Mouse (Mus musculus) liver, embryonic 14.5 days (tissue): ENCODE results near the gene Olfr12. TPM values are rescaled to one million over a fixed set of nuclear protein-coding genes. Genes with fewer than 3 reads are reported as not detected.

Source experiments
- ATAC-seq: fragments of 200-750 bp; cut with Nextera tagmentation; 2 replicates; pipeline ENCODE4 v1.8.0; 2017; ENCODE audit warnings: moderate number of reproducible peaks, mild to moderate bottlenecking, moderate library complexity; ENCODE audit not compliant: insufficient read depth
- DNase-seq, 3 experiments: peaks; one replicate each; pipeline ENCODE4 v3.0.0-alpha.2; 2012 to 2013; ENCODE audit warnings: low read depth in 3 of 3, low spot score in 3 of 3
- H3K27ac ChIP-seq: fragments of 300-500 bp; sonication (generic); 2 replicates; pipeline ENCODE4 v1.5.1; 2014; ENCODE audit warnings: moderate library complexity, mild to moderate bottlenecking, control low read depth, inconsistent platforms
- H3K27me3 ChIP-seq: fragments of 300-500 bp; sonication (generic); 2 replicates; pipeline ENCODE4 v1.6.1; 2014; ENCODE audit warnings: mild to moderate bottlenecking, low read length, moderate library complexity; ENCODE audit not compliant: control insufficient read depth, insufficient read depth
- H3K36me3 ChIP-seq: fragments of 300-500 bp; sonication (generic); replicated peaks from 2 replicates; pipeline ENCODE4 v1.6.1; 2014; ENCODE audit warnings: low read depth; ENCODE audit not compliant: control insufficient read depth, insufficient read depth
- H3K4me1 ChIP-seq, 2 experiments: fragments of 200-500 bp in 1 of 2; fragments of 300-500 bp in 1 of 2; sonication (generic) in 1 of 2; replicated peaks; 2 replicates each; pipeline ENCODE4 v1.6.1; 2012 to 2014; ENCODE audit warnings: antibody characterized with exemption in 1 of 2, inconsistent platforms in 1 of 2, low read length in 1 of 2; ENCODE audit not compliant: control insufficient read depth in 2 of 2, insufficient read depth in 2 of 2
- H3K4me2 ChIP-seq: fragments of 300-500 bp; sonication (generic); 2 replicates; pipeline ENCODE4 v1.6.1; 2014; ENCODE audit warnings: low read depth, mild to moderate bottlenecking, control low read depth, moderate library complexity
- H3K4me3 ChIP-seq, 2 experiments: fragments of 200-500 bp in 1 of 2; fragments of 300-500 bp in 1 of 2; sonication (generic) in 1 of 2; 2 replicates each; pipeline ENCODE4 v1.5.1; 2012 to 2014; ENCODE audit warnings: low read depth in 2 of 2, low read length in 2 of 2, mild to moderate bottlenecking in 2 of 2, control low read depth in 1 of 2, inconsistent platforms in 1 of 2, moderate library complexity in 1 of 2; ENCODE audit not compliant: insufficient read depth in 1 of 2
- H3K9ac ChIP-seq: fragments of 300-500 bp; sonication (generic); replicated peaks from 2 replicates; pipeline ENCODE4 v1.6.1; 2014; ENCODE audit warnings: mild to moderate bottlenecking, control low read depth, moderate library complexity
- H3K9me3 ChIP-seq: fragments of 300-500 bp; sonication (generic); 2 replicates; pipeline ENCODE4 v1.6.1; 2016; ENCODE audit warnings: low read length, mixed read lengths; ENCODE audit not compliant: control insufficient read depth
- CTCF ChIP-seq: IDR thresholded peaks from 2 replicates; pipeline ENCODE4 v1.5.1; 2016; ENCODE audit warnings: antibody characterized with exemption, low read depth, control low read depth
- EP300 ChIP-seq: IDR thresholded peaks from 2 replicates; pipeline ENCODE4 v1.6.1; 2016; ENCODE audit warnings: antibody characterized with exemption, low read depth
- WGBS: fragments of 180-500 bp; shearing (Covaris S2); extraction: QIAGEN DNeasy Blood & Tissue Kit; methylation state at CpG from one replicate; pipeline ENCODE4 v1.1.7; 2014; ENCODE audit not compliant: insufficient replicate concordance; 5-methylcytosine and 5-hydroxymethylcytosine counted together
- polyA plus RNA-seq, 2 experiments: library from polyadenylated mRNA; depleted of rRNA in 1 of 2; stranded (reverse) in 1 of 2; unstranded in 1 of 2; fragments of >200 nt; fragmentation: Nextera tagmentation in 1 of 2; extraction: Ambion mirVana in 1 of 2; gene quantifications; 2 replicates each; pipeline versions ENCODE4 v1.2.1 to v1.2.3; 2012 to 2014

Gene Olfr12
- polyA plus RNA-seq, 2 experiments: not detected

GRCm38 (mm10) chr1:92634569-92634968, 17.0 kb downstream of the Olfr12 start:
- H3K27ac ChIP-seq: no peak overlapping the region
- H3K27me3 ChIP-seq: no peaks in the 10 kb centered on the region
- no peak overlapping the region for H3K9ac ChIP-seq
- H3K36me3 ChIP-seq: no peaks in the 10 kb centered on the region
- no peak overlapping the region for H3K4me2 ChIP-seq
- H3K9me3 ChIP-seq: no peaks in the 10 kb centered on the region
- ATAC-seq (no peak), DNase-seq (no peak)
- no peak overlapping the region for H3K4me3 ChIP-seq
- TF ChIP-seq EP300: no peak
- 61% methylated on average over 1 of the region's 1 CpGs for WGBS
- no peaks in the 10 kb centered on the region for H3K4me1 ChIP-seq

- Histone ChIP-seq H3K36me3 (no peaks in the 10 kb centered on the region), H3K4me2 (no peak overlapping the region), H3K9me3 (no peaks in the 10 kb centered on the region), H3K27ac (no peak overlapping the region), H3K27me3 (no peaks in the 10 kb centered on the region), H3K4me3 (no peak overlapping the region), H3K9ac (no peak overlapping the region), H3K4me1 (no peaks in the 10 kb centered on the region)
- no peak for ATAC-seq
- DNase-seq: no peak
- WGBS: 81% methylated on average over 4 of the region's 4 CpGs
- TF ChIP-seq CTCF (no peak), EP300 (no peak)
Observed at GRCm38 (mm10) chr1:92634976-92635599, 17.5 kb downstream of the Olfr12 start.

GRCm38 (mm10) chr1:92636015-92636414, 18.4 kb downstream of the Olfr12 start:
- no peak overlapping the region for H3K4me3 ChIP-seq

GRCm38 (mm10) chr1:92636676-92637075, 19.1 kb downstream of the Olfr12 start:
- Histone ChIP-seq H3K4me1 (peaks cover 0 to 7% of the 10 kb centered on the region in 2 experiments; a peak in 2 of 4 replicates), H3K9ac (no peak overlapping the region), H3K27me3 (no peaks in the 10 kb centered on the region), H3K36me3 (no peaks in the 10 kb centered on the region), H3K4me2 (no peak overlapping the region), H3K9me3 (no peaks in the 10 kb centered on the region), H3K4me3 (no peak overlapping the region), H3K27ac (no peak overlapping the region)
- ATAC-seq (no peak), DNase-seq (no peak)
- 84% methylated on average over 11 of the region's 11 CpGs for WGBS
- no peak for TF ChIP-seq CTCF
- no peak for TF ChIP-seq EP300

More at GRCm38 (mm10) chr1:92636015-92636414, 18.4 kb downstream of the Olfr12 start:
- Histone ChIP-seq H3K4me1 (peaks cover 0 to 7% of the 10 kb centered on the region in 2 experiments; a peak in 2 of 4 replicates), H3K9ac (no peak overlapping the region), H3K36me3 (no peaks in the 10 kb centered on the region), H3K27ac (no peak overlapping the region), H3K27me3 (no peaks in the 10 kb centered on the region), H3K9me3 (no peaks in the 10 kb centered on the region), H3K4me2 (no peak overlapping the region)
- ATAC-seq (no peak), DNase-seq (no peak)
- WGBS: 67% methylated on average over 8 of the region's 8 CpGs
- TF ChIP-seq EP300: no peak
- TF ChIP-seq CTCF: no peak

GRCm38 (mm10) chr1:92637501-92638172, 20.0 kb downstream of the Olfr12 start:
- Histone ChIP-seq H3K9ac (no peak overlapping the region), H3K9me3 (no peaks in the 10 kb centered on the region), H3K36me3 (no peaks in the 10 kb centered on the region), H3K4me2 (no peak overlapping the region), H3K4me1 (peaks cover 0 to 12% of the 10 kb centered on the region in 2 experiments; a peak in 2 of 4 replicates), H3K4me3 (no peak overlapping the region), H3K27ac (no peak overlapping the region), H3K27me3 (no peaks in the 10 kb centered on the region)
- ATAC-seq: no peak
- no peak for DNase-seq
- 83% methylated on average over 15 of the region's 15 CpGs for WGBS
- TF ChIP-seq EP300 (no peak), CTCF (no peak)
